9 mouse cellular contexts compared by ENCODE assay signal in the genomic region with DNA sequence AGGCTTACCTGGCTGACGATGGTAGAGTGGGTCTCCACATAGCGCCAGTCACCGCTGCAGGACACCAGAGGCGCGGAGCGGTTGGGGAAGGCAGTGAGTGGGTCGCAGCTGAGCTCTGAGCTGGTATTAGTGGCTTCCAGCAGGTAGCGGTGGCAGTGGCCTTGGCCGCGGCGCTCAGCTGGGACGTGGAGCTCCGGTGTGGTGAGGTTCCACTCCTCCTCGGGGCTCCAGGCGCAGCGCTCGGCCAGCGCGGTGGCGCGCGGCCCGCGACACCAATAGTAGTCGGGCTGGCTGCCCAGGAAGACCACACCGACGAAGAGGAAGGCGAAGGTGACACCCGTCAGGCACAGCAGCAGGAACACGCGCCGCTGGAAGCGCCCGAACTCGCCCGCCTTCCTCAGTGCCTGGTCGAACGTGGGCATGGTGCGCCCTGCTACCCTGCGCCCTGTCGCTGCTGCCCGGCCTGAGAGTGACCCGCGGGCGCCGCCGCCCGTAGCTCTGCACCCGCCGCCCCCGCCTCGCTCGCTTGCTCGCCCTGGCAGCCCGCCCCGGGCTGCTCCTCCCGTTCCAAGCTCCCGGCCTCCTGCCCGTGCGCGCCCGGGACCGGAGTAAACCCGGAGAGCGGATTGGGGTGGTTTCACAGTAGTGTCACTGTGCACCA. TPM values are rescaled to one million over a fixed set of nuclear protein-coding genes. Genes with fewer than 3 reads are reported as not detected.
A peak's percentile ranks its signal among the peaks of the same experiment; 100 is the strongest.
DNase-seq lines count a peak whose midpoint lies in the region; ATAC-seq and TF ChIP-seq lines count a peak whose summit lies in the region.
"Had no signal": no experiment of that assay in that cellular context is flagged by ENCODE, and none has a peak within 500 bp of the region (broad histone marks: within the 10 kb centered on the region; RNA-seq: fewer than 3 reads in every experiment).

No protein-coding gene starts in this region.

- H3K4me3 ChIP-seq in ES-E14 (ENCODE audit: insufficient read depth in 1 of 2, low read depth in 1 of 2, low read length in 2 of 2, poor library complexity in 1 of 2, severe bottlenecking in 1 of 2) = peak overlapping the region; percentile 64 to 72
- peak overlapping the region; percentile 38 for H3K4me3 ChIP-seq in intestine, postnatal 0 days (ENCODE audit: low read depth, low read length)
- peak overlapping the region; percentile 50 for H3K4me3 ChIP-seq in lung, embryonic 16.5 days (ENCODE audit: low read length)
- H3K4me3 ChIP-seq in stomach, embryonic 15.5 days (replicated peaks) = peak overlapping the region; percentile 35
- H3K4me3 ChIP-seq: myocyte had no signal

- intact Hi-C loops in gastrocnemius, postnatal 36 days (cut with DNase I) = no loop called here

- in situ Hi-C loops in ES-E14 (cut with MboI; ENCODE audit: low sequenced_read_pairs in 2 of 2, unreplicated experiment in 2 of 2) = no loop called here

- H3K27ac ChIP-seq in ES-E14 (ENCODE audit: insufficient read depth, low read depth, low read length, poor library complexity, severe bottlenecking) = no peak overlapping the region
- H3K27ac ChIP-seq in intestine, postnatal 0 days (ENCODE audit: low read depth, low read length) = no peak overlapping the region
- no peak overlapping the region for H3K27ac ChIP-seq in lung, embryonic 16.5 days (ENCODE audit: low read length)
- H3K27ac ChIP-seq in stomach, embryonic 15.5 days = no peak overlapping the region

- peak overlapping the region; percentile 72 for H3K9ac ChIP-seq in ES-E14 (ENCODE audit: insufficient read depth, low read depth, low read length, poor library complexity, severe bottlenecking)
- no peak overlapping the region for H3K9ac ChIP-seq in intestine, postnatal 0 days (ENCODE audit: low read depth, low read length)
- peak overlapping the region; percentile 43; the same call in 1 of the 2 replicates for H3K9ac ChIP-seq in lung, embryonic 16.5 days (ENCODE audit: low read length)
- no peak overlapping the region for H3K9ac ChIP-seq in stomach, embryonic 15.5 days

- peaks cover 0 to 3% of the 10 kb centered on the region in 2 experiments; a peak in 1 of 4 replicates for H3K4me1 ChIP-seq in ES-E14 (ENCODE audit: control insufficient read depth in 2 of 2, insufficient read depth in 2 of 2, low read length in 2 of 2, poor library complexity in 1 of 2)
- H3K4me1 ChIP-seq in intestine, postnatal 0 days (replicated peaks; ENCODE audit: control insufficient read depth, insufficient read depth, low read length) = no peaks in the 10 kb centered on the region
- 0 out of 2 replicates have a peak, but pooled peaks cover 2% of the 10 kb centered on the region for H3K4me1 ChIP-seq in lung, embryonic 16.5 days (replicated peaks; ENCODE audit: control insufficient read depth, insufficient read depth, low read length)
- peaks cover 8% of the 10 kb centered on the region; the same call in 1 of the 2 replicates for H3K4me1 ChIP-seq in stomach, embryonic 15.5 days

- H3K9me3 ChIP-seq in ES-E14 (ENCODE audit: control insufficient read depth, insufficient read depth, low read depth, low read length) = no peaks in the 10 kb centered on the region
- no peaks in the 10 kb centered on the region for H3K9me3 ChIP-seq in intestine, postnatal 0 days (ENCODE audit: control insufficient read depth)
- no peaks in the 10 kb centered on the region for H3K9me3 ChIP-seq in lung, embryonic 16.5 days (ENCODE audit: control insufficient read depth, low read length)
- no peaks in the 10 kb centered on the region for H3K9me3 ChIP-seq in stomach, embryonic 15.5 days

- no peak for ATAC-seq in intestine, postnatal 0 days
- ATAC-seq in lung, embryonic 16.5 days (ENCODE audit: low read depth) = peak; percentile 52; the same call in 1 of the 2 replicates
- ATAC-seq in stomach, embryonic 15.5 days (ENCODE audit: insufficient read depth, low FRiP score, low read depth) = no peak; the same call in 1 of the 2 replicates

- no peak for TF ChIP-seq CTCF in intestine, postnatal 0 days (IDR thresholded peaks at IDR 0.05; ENCODE audit: low read depth)

- peak overlapping the region; percentile 71 for H3K4me2 ChIP-seq in intestine, postnatal 0 days (replicated peaks; ENCODE audit: low read depth)
- H3K4me2 ChIP-seq in lung, embryonic 16.5 days (ENCODE audit: low read depth, low read length) = peak overlapping the region; percentile 67
- H3K4me2 ChIP-seq in stomach, embryonic 15.5 days = peak overlapping the region; percentile 67

- 1% methylated on average over 62 of the region's 65 CpGs for WGBS in intestine, postnatal 0 days
- 1% methylated on average over 54 of the region's 65 CpGs for WGBS in lung, embryonic 16.5 days
- 1% methylated on average over 48 of the region's 65 CpGs for WGBS in stomach, embryonic 15.5 days

- H3K27me3 ChIP-seq in intestine, postnatal 0 days (replicated peaks; ENCODE audit: control insufficient read depth, insufficient read depth, low read length) = peaks cover 35% of the 10 kb centered on the region
- H3K27me3 ChIP-seq in lung, embryonic 16.5 days (ENCODE audit: control insufficient read depth, insufficient read depth, low read depth, low read length) = peaks cover 39% of the 10 kb centered on the region
- peaks cover 42% of the 10 kb centered on the region for H3K27me3 ChIP-seq in stomach, embryonic 15.5 days (replicated peaks)

- H3K36me3 ChIP-seq in ES-E14 (ENCODE audit: control insufficient read depth, insufficient read depth, low read length, poor library complexity, severe bottlenecking) = no peaks in the 10 kb centered on the region
- no peaks in the 10 kb centered on the region for H3K36me3 ChIP-seq in intestine, postnatal 0 days (ENCODE audit: control insufficient read depth, insufficient read depth)
- H3K36me3 ChIP-seq in lung, embryonic 16.5 days (ENCODE audit: control insufficient read depth, insufficient read depth, low read length) = no peaks in the 10 kb centered on the region
- H3K36me3 ChIP-seq in stomach, embryonic 15.5 days = no peaks in the 10 kb centered on the region

- DNase-seq in ES-E14 (ENCODE audit: low read depth, low spot score) = peak; percentile 13
- peak; percentile 10 to 63 for DNase-seq in adrenal gland, postnatal 36 days
- DNase-seq in gastrocnemius, postnatal 36 days = peak; percentile 26 to 29
- no peak for DNase-seq in c-Kit-positive CD71-positive TER-119-positive erythroid progenitor cells, embryonic 14.5 days (ENCODE audit: low spot score)
- DNase-seq in frontal cortex, postnatal 25 days (ENCODE audit: low spot score in 2 of 2) = no peak

TF ChIP-seq in ES-E14, 5 proteins besides CTCF, POLR2A, EP300 and RAD21:
- no peak for TF ChIP-seq HCFC1 (IDR thresholded peaks at IDR 0.05; ENCODE audit: borderline replicate concordance, insufficient read depth, low read length)
- no peak for TF ChIP-seq ZC3H11A (IDR thresholded peaks at IDR 0.05; ENCODE audit: borderline replicate concordance, low read depth, low read length)
- TF ChIP-seq CHD2 (IDR thresholded peaks at IDR 0.05; ENCODE audit: low read depth, low read length) = no peak
- TF ChIP-seq ZNF384 (IDR thresholded peaks at IDR 0.05; ENCODE audit: low read depth, low read length) = no peak
- TF ChIP-seq MAFK (IDR thresholded peaks at IDR 0.05; ENCODE audit: insufficient read depth, low read depth, low read length) = no peak

RNA-seq across cellular contexts. Expression of gene Slc22a3, which starts 0.5 kb away (rescaled TPM):
- 0.22 TPM in 1 of 2 replicates, not detected in the other for total RNA-seq in ES-E14 (2012; rRNA removed)
- total RNA-seq in adrenal gland, postnatal 36 days (2021) = 1 to 10 TPM; 7.2 to 9.1 TPM
- total RNA-seq in gastrocnemius, postnatal 36 days (2021) = 1 to 10 TPM; 1.7 to 1.9 TPM
- 0.20 and 0.22 TPM in 2 replicates for polyA plus RNA-seq in intestine, postnatal 0 days (2015; fragmentation: Nextera tagmentation; extraction: Ambion mirVana)
- 0.59 and 0.75 TPM in 2 replicates for polyA plus RNA-seq in lung, embryonic 16.5 days (2015; fragmentation: Nextera tagmentation; extraction: Ambion mirVana)
- polyA plus RNA-seq in stomach, embryonic 15.5 days (2015; fragmentation: Nextera tagmentation; extraction: Ambion mirVana) = 0.55 and 0.65 TPM in 2 replicates
- polyA plus RNA-seq: myocyte had no signal

Comparison
In these comparisons a context has a peak if more than half of its experiments do, and no peak if none do; other contexts are left out.
1. DNase-seq: peak in ES-E14 (single experiment), adrenal gland, postnatal 36 days (2 of 2) and gastrocnemius, postnatal 36 days (2 of 2); none in c-Kit-positive CD71-positive TER-119-positive erythroid progenitor cells, embryonic 14.5 days (single experiment) and frontal cortex, postnatal 25 days (0 of 2).
2. H3K9ac ChIP-seq: peak in ES-E14 (single experiment) and lung, embryonic 16.5 days (single experiment); none in intestine, postnatal 0 days (single experiment) and stomach, embryonic 15.5 days (single experiment).
3. Peak in every context shown above with its lines, with median percentiles within 50 percentile points of each other: H3K4me3 ChIP-seq and H3K4me2 ChIP-seq.